Mouse (Mus musculus): ENCODE results near the gene Krt24. TPM values are rescaled to one million over a fixed set of nuclear protein-coding genes. Genes with fewer than 3 reads are reported as not detected.

The Krt24 gene
- polyA plus RNA-seq, 1 experiment from 2014 or later, result not detected

- H3K27me3 ChIP-seq (ENCODE audit: control insufficient read depth, insufficient read depth, low read length), result no peaks in the 10 kb centered on the region
- H3K4me1 ChIP-seq (replicated peaks; ENCODE audit: control insufficient read depth, insufficient read depth, low read length), result peaks cover 11% of the 10 kb centered on the region
- WGBS, result 23% methylated on average over 15 of the region's 15 CpGs
- peak overlapping the region; percentile 94 for H3K4me3 ChIP-seq (ENCODE audit: low read depth, low read length)
- no peak; the same call in none of the 2 replicates for ATAC-seq (replicated peaks; ENCODE audit: low FRiP score)
- no peaks in the 10 kb centered on the region for H3K9me3 ChIP-seq (ENCODE audit: control insufficient read depth, low read length)
- DNase-seq (ENCODE audit: low spot score), result no peak
- H3K27ac ChIP-seq (ENCODE audit: low read depth, low read length), result peak overlapping the region; percentile 99
- H3K9ac ChIP-seq (ENCODE audit: low read length), result peak overlapping the region; percentile 100
- H3K36me3 ChIP-seq (ENCODE audit: control insufficient read depth, insufficient read depth, low read length), result peaks cover 3% of the 10 kb centered on the region; the same call in 1 of the 2 replicates
- peak overlapping the region; percentile 69 for H3K4me2 ChIP-seq (ENCODE audit: low read depth, low read length, severe bottlenecking)
Measured at GRCm38 (mm10) chr11:99231049-99231816, 53.8 kb downstream of the Krt24 start.

- WGBS, result under 1% methylated on average over 85 of the region's 87 CpGs
- peaks cover 3% of the 10 kb centered on the region; the same call in 1 of the 2 replicates for H3K36me3 ChIP-seq (ENCODE audit: control insufficient read depth, insufficient read depth, low read length)
- H3K4me1 ChIP-seq (replicated peaks; ENCODE audit: control insufficient read depth, insufficient read depth, low read length), result peaks cover 11% of the 10 kb centered on the region
- H3K27ac ChIP-seq (ENCODE audit: low read depth, low read length), result peak within 1 kb of the TSS; percentile 99
- H3K9ac ChIP-seq (ENCODE audit: low read length), result peak within 1 kb of the TSS; percentile 100
- peak; percentile 85 for ATAC-seq (replicated peaks; ENCODE audit: low FRiP score)
- no peaks in the 10 kb centered on the region for H3K9me3 ChIP-seq (ENCODE audit: control insufficient read depth, low read length)
- H3K27me3 ChIP-seq (ENCODE audit: control insufficient read depth, insufficient read depth, low read length), result no peaks in the 10 kb centered on the region
- peak within 1 kb of the TSS; percentile 94 for H3K4me3 ChIP-seq (ENCODE audit: low read depth, low read length)
- DNase-seq (ENCODE audit: low spot score), result peak; percentile 90
- peak within 1 kb of the TSS; percentile 73 for H3K4me2 ChIP-seq (ENCODE audit: low read depth, low read length, severe bottlenecking)
Measured at GRCm38 (mm10) chr11:99230261-99231048, 54.6 kb downstream of the Krt24 start, which contains the start of gene Smarce1. Gene Smarce1, minus strand, starts transcription at chr11:99231017.

Other genes with a start within 250 kb of the Krt24 start
- gene Igfbp4, start 244.0 kb downstream of the Krt24 start, polyA plus RNA-seq (2014; fragmentation: Nextera tagmentation; extraction: Ambion mirVana), result 246 and 252 TPM in 2 replicates
- 0.27 and 0.65 TPM in 2 replicates for gene Tns4, start 196.0 kb downstream of the Krt24 start, polyA plus RNA-seq (2014; fragmentation: Nextera tagmentation; extraction: Ambion mirVana)
- 0.31 TPM in 1 of 2 replicates, not detected in the other for gene Ccr7, start 130.2 kb downstream of the Krt24 start, polyA plus RNA-seq (2014; fragmentation: Nextera tagmentation; extraction: Ambion mirVana)
- gene Smarce1, start 54.2 kb downstream of the Krt24 start, polyA plus RNA-seq (2014; fragmentation: Nextera tagmentation; extraction: Ambion mirVana), result 203 and 209 TPM in 2 replicates
- gene Krt222, start 41.2 kb downstream of the Krt24 start, polyA plus RNA-seq (2014; fragmentation: Nextera tagmentation; extraction: Ambion mirVana), result 0.29 and 0.59 TPM in 2 replicates
- gene Krt25, start 37.7 kb upstream of the Krt24 start, polyA plus RNA-seq (2014; fragmentation: Nextera tagmentation; extraction: Ambion mirVana), result not detected in 2 replicates
- gene Krt26, start 52.7 kb upstream of the Krt24 start, polyA plus RNA-seq (2014; fragmentation: Nextera tagmentation; extraction: Ambion mirVana), result not detected in 2 replicates
- not detected in 2 replicates for gene Krt27, start 65.8 kb upstream of the Krt24 start, polyA plus RNA-seq (2014; fragmentation: Nextera tagmentation; extraction: Ambion mirVana)
- 0.32 and 0.45 TPM in 2 replicates for gene Krt28, start 89.6 kb upstream of the Krt24 start, polyA plus RNA-seq (2014; fragmentation: Nextera tagmentation; extraction: Ambion mirVana)
- 26.8 and 28.3 TPM in 2 replicates for gene Krt10, start 104.1 kb upstream of the Krt24 start, polyA plus RNA-seq (2014; fragmentation: Nextera tagmentation; extraction: Ambion mirVana)
- 0.09 TPM in 1 of 2 replicates, not detected in the other for gene Krt12, start 137.0 kb upstream of the Krt24 start, polyA plus RNA-seq (2014; fragmentation: Nextera tagmentation; extraction: Ambion mirVana)
- 0.51 and 0.59 TPM in 2 replicates for gene Krt20, start 152.9 kb upstream of the Krt24 start, polyA plus RNA-seq (2014; fragmentation: Nextera tagmentation; extraction: Ambion mirVana)
- gene Krt23, start 207.9 kb upstream of the Krt24 start, polyA plus RNA-seq (2014; fragmentation: Nextera tagmentation; extraction: Ambion mirVana), result not detected in 2 replicates
- gene Krt39, start 236.1 kb upstream of the Krt24 start, polyA plus RNA-seq (2014; fragmentation: Nextera tagmentation; extraction: Ambion mirVana), result not detected in 2 replicates